Mouse (Mus musculus) megakaryocyte-erythroid progenitor cell, adult 5-6 weeks (primary cell): ENCODE results near the gene Elf5. TPM values are rescaled to one million over a fixed set of nuclear protein-coding genes. Genes with fewer than 3 reads are reported as not detected.

ENCODE experiments used
- total RNA-seq, 2 experiments: library from RNA; stranded (forward) in 1 of 2; stranded (reverse) in 1 of 2; fragments of 200-1000, 215-1000 nt in 1 of 2; fragments of >200 nt in 1 of 2; fragmentation: Nextera tagmentation in 1 of 2; gene quantifications; 2 replicates each; pipeline ENCODE4 v1.2.3; 2014 to 2017

The Elf5 gene
- total RNA-seq, 2 experiments from 2014 or later: not detected

Other genes with a start within 250 kb of the Elf5 start
- not detected in 2 replicates for gene Ehf, start 108.4 kb upstream of the Elf5 start, total RNA-seq (2014; fragmentation: Nextera tagmentation)
- gene Ehf, start 108.4 kb upstream of the Elf5 start, total RNA-seq (2017): not detected in 2 replicates
- 79.6 and 84.5 TPM in 2 replicates for gene Cat, start 73.5 kb downstream of the Elf5 start, total RNA-seq (2014; fragmentation: Nextera tagmentation)
- gene Cat, start 73.5 kb downstream of the Elf5 start, total RNA-seq (2017): 45.0 and 46.0 TPM in 2 replicates
- 0.57 and 1.4 TPM in 2 replicates for gene Abtb2, start 154.6 kb downstream of the Elf5 start, total RNA-seq (2014; fragmentation: Nextera tagmentation)
- 0.42 and 0.99 TPM in 2 replicates for gene Abtb2, start 154.6 kb downstream of the Elf5 start, total RNA-seq (2017)